Mouse (Mus musculus) neural tube, embryonic 12.5 days (tissue): ENCODE results near the gene Mapkapk2. TPM values are rescaled to one million over a fixed set of nuclear protein-coding genes. Genes with fewer than 3 reads are reported as not detected.
A peak's percentile ranks its signal among the peaks of the same experiment; 100 is the strongest.

Source experiments
- ATAC-seq: fragments of 200-750 bp; cut with Nextera tagmentation; 2 replicates; pipeline ENCODE4 v1.8.0; 2017; ENCODE audit warnings: low read depth, mild to moderate bottlenecking, moderate TSS enrichment, moderate library complexity; ENCODE audit not compliant: low FRiP score
- H3K27ac ChIP-seq: fragments of 300-500 bp; sonication (generic); 2 replicates; pipeline ENCODE4 v1.5.1; 2016
- H3K27me3 ChIP-seq: fragments of 300-500 bp; sonication (generic); replicated peaks from 2 replicates; pipeline ENCODE4 v1.6.1; 2016; ENCODE audit warnings: mild to moderate bottlenecking
- H3K36me3 ChIP-seq: fragments of 300-500 bp; sonication (generic); 2 replicates; pipeline ENCODE4 v1.6.1; 2016; ENCODE audit warnings: mild to moderate bottlenecking
- H3K4me1 ChIP-seq: fragments of 300-500 bp; sonication (generic); 2 replicates; pipeline ENCODE4 v1.6.1; 2016
- H3K4me2 ChIP-seq: fragments of 300-500 bp; sonication (generic); replicated peaks from 2 replicates; pipeline ENCODE4 v1.6.1; 2016; ENCODE audit warnings: mild to moderate bottlenecking
- H3K4me3 ChIP-seq: fragments of 300-500 bp; sonication (generic); 2 replicates; pipeline ENCODE4 v1.5.1; 2016
- H3K9ac ChIP-seq: fragments of 300-500 bp; sonication (generic); 2 replicates; pipeline ENCODE4 v1.6.1; 2016; ENCODE audit warnings: mild to moderate bottlenecking
- H3K9me3 ChIP-seq: fragments of 300-500 bp; sonication (generic); 2 replicates; pipeline ENCODE4 v1.6.1; 2016; ENCODE audit warnings: mild to moderate bottlenecking
- WGBS: fragments of 180-500 bp; shearing (Covaris S2); methylation state at CpG from one replicate; pipeline ENCODE4 v1.1.7; 2016; 5-methylcytosine and 5-hydroxymethylcytosine counted together
- polyA plus RNA-seq: library from polyadenylated mRNA; unstranded; fragments of >200 nt; fragmentation: Nextera tagmentation; extraction: Ambion mirVana; gene quantifications from 2 replicates; pipeline ENCODE4 v1.2.1, GENCODE M21; 2016

The Mapkapk2 gene
- polyA plus RNA-seq, 1 experiment from 2014 or later, result 46.8 TPM

DNA sequence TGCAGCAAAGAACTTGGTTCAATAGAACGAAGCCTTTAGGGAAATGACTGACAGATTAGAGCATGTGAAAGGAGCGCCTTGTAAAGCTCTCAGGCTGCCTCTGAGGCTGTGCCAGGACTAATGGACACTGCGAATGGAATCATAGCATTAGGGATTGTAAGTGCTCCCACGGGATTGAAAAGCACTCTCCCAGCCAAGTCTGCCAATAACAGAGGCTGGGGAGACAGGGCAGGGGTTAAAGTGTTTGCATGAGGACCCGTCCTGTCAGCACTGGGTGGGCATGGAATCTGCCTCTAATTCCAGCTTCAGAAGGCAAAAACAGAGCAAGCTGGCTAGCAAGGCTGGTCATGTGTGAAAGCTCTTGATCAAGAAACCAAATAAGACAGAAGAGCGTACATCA lies 36.6 kb upstream of the Mapkapk2 start:
- Histone ChIP-seq H3K36me3 (peaks cover 13% of the 10 kb centered on the region), H3K4me3 (no peak overlapping the region), H3K4me1 (peaks cover 5% of the 10 kb centered on the region), H3K9ac (0 out of 2 replicates have a peak overlapping the region, but pooled peaks have one; percentile 17), H3K27me3 (no peaks in the 10 kb centered on the region), H3K9me3 (no peaks in the 10 kb centered on the region), H3K4me2 (0 out of 2 replicates have a peak overlapping the region, but pooled peaks have one; percentile 10), H3K27ac (no peak overlapping the region)
- ATAC-seq, result no peak
- WGBS, result 59% methylated on average over 6 of the region's 6 CpGs

- no peak overlapping the region for H3K4me2 ChIP-seq
- peaks cover 34% of the 10 kb centered on the region for H3K36me3 ChIP-seq
- no peaks in the 10 kb centered on the region for H3K9me3 ChIP-seq
- no peak for ATAC-seq
- H3K27me3 ChIP-seq, result no peaks in the 10 kb centered on the region
- H3K9ac ChIP-seq, result no peak overlapping the region
- no peak overlapping the region for H3K4me3 ChIP-seq
- no peaks in the 10 kb centered on the region for H3K4me1 ChIP-seq
- H3K27ac ChIP-seq, result no peak overlapping the region
- 80% methylated on average over 11 of the region's 11 CpGs for WGBS
Measured at GRCm38 (mm10) chr1:131125987-131126744, 28.5 kb upstream of the Mapkapk2 start.

DNA sequence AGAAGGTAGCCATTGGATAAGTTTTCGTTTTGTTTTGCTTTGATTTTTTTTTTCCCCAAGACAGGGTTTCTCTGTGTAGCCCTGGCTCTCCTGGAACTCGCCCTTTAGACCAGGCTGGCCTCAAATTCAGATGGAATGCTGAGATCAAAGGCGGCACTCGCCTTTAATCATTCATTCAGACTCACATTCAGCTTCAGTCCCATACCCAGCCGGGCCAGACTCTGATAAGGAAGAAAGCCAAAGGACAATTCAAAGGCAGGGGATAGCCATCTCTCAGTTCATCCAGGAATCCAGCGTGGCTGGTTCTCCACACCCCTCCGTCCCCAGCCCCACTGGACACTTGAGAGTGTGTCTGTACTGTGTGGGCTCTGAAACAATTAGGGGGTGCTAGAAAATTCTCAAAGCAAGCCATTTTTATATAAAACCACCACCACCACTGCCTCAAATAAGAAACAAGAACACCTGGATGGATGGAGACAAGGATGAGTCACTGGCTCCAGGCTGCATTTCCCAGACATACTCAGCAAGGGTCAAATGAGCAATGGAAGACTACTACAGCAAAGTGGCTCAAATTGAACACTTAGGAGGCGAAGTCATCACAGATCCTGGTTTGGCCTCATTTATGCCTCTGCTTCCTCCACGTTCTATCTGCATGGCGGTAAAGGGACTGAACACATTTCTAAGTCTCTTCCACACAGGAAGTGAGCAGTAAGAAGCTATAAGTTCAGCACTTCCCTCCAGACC lies 26.1 kb upstream of the Mapkapk2 start:
- WGBS, result 69% methylated on average over 10 of the region's 10 CpGs
- peaks cover 16% of the 10 kb centered on the region for H3K36me3 ChIP-seq
- no peaks in the 10 kb centered on the region for H3K9me3 ChIP-seq
- no peak overlapping the region for H3K9ac ChIP-seq
- ATAC-seq, result no peak
- no peak overlapping the region for H3K4me2 ChIP-seq
- H3K27me3 ChIP-seq, result no peaks in the 10 kb centered on the region
- H3K4me3 ChIP-seq, result no peak overlapping the region
- H3K4me1 ChIP-seq, result no peaks in the 10 kb centered on the region
- no peak overlapping the region for H3K27ac ChIP-seq

DNA sequence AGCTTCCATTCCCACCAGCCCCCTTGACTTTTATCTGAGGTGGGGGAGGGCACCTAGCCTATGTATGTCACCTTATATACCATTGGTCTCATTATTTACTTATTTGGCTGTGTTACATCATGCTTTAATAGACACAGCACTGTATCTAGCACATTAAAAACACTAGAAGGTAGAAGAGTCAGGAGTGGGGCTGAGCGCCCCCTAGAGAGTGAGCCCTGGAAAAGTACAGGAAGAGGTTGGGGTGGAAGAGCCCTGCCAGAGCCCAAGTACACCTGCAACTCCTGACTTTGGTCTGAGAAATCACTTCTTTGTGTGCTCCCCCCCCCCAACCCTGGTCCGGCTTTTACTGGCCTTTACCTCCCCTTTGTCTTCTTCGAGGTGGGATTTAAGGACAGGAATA lies 24.4 kb upstream of the Mapkapk2 start:
- no peak for ATAC-seq
- no peak overlapping the region for H3K9ac ChIP-seq
- no peak overlapping the region for H3K4me2 ChIP-seq
- peaks cover 3% of the 10 kb centered on the region; the same call in 1 of the 2 replicates for H3K36me3 ChIP-seq
- H3K27me3 ChIP-seq, result no peaks in the 10 kb centered on the region
- no peak overlapping the region for H3K4me3 ChIP-seq
- no peaks in the 10 kb centered on the region for H3K4me1 ChIP-seq
- no peak overlapping the region for H3K27ac ChIP-seq
- no peaks in the 10 kb centered on the region for H3K9me3 ChIP-seq
- WGBS, result 43% methylated on average over 3 of the region's 3 CpGs

DNA sequence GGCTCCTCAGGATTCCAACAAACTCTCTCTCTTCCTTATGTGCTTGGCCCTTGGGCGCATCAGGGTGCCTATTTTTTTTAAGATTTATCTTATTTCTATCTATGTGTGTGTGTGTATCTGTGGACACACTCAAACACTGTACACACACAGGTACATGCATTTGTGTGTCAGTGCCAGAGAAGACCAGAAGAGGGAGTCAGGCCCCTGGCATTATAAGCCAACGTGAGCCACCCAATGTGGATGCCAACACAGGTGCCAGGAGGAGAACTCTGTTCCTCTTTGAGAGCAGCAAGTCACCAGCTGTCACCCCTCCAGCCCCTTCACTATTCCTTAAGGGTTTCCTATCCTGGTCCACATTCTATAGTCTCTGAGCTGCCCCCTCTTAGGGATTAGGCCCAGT lies 21.4 kb upstream of the Mapkapk2 start:
- Histone ChIP-seq H3K9me3 (no peaks in the 10 kb centered on the region), H3K36me3 (no peaks in the 10 kb centered on the region), H3K27ac (no peak overlapping the region), H3K4me3 (no peak overlapping the region), H3K4me2 (no peak overlapping the region), H3K9ac (no peak overlapping the region), H3K27me3 (no peaks in the 10 kb centered on the region), H3K4me1 (0 out of 2 replicates have a peak, but pooled peaks cover 4% of the 10 kb centered on the region)
- WGBS, result 67% methylated on average over 2 of the region's 2 CpGs
- ATAC-seq, result no peak

DNA sequence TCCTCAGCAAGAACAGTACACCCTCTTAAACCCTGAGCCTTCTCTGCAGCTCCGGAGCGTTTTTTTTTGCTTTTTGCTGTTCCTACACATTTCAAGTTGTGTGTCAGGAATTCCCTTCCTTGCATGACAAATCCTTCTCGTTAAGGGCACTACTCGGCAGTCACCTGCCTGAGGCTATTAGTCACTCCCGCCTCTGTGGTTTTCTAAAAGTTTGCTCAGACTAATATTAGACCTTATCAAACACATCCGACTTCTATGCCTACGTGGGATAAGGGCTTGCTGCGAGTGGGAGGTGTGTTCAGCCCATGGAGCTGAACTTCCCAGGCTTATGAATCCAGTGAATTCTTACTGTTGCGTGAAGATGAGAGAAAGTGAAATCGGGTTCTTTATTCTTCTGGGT lies 20.9 kb upstream of the Mapkapk2 start:
- Histone ChIP-seq H3K36me3 (no peaks in the 10 kb centered on the region), H3K27ac (no peak overlapping the region), H3K27me3 (no peaks in the 10 kb centered on the region), H3K4me1 (0 out of 2 replicates have a peak, but pooled peaks cover 4% of the 10 kb centered on the region), H3K4me2 (no peak overlapping the region), H3K4me3 (no peak overlapping the region), H3K9me3 (no peaks in the 10 kb centered on the region), H3K9ac (no peak overlapping the region)
- no peak for ATAC-seq
- 76% methylated on average over 10 of the region's 10 CpGs for WGBS

DNA sequence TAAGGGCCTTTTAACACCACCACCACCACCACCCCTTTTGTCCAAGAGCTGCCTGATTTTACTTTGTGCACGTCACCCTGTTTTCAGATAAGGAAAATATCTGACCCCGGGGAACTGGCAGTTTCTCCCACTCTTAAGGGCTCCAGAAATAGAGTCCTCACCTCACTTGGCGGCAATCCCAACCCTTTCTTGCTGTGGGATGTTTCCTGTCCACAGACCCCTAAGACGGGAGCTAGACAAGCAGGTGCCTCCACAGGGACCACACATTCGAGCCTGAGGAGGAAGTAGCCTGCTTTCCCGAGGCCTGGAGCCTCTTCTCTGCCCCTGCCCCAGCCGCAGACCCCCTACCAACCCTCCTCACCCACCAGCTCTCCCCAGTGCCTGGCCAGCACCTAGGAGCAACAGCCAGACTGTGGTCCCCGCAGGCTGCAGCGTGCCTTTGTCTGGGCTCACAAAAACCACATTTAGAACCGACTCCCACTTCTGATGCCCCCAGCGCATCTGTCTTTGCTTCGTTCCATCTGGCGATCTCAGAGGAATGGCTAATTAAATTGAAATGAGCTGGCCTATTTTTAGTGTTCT lies 18.9 kb upstream of the Mapkapk2 start:
- no peaks in the 10 kb centered on the region for H3K9me3 ChIP-seq
- no peak overlapping the region for H3K9ac ChIP-seq
- peak; percentile 53 for ATAC-seq
- no peaks in the 10 kb centered on the region for H3K27me3 ChIP-seq
- 55% methylated on average over 13 of the region's 13 CpGs for WGBS
- 0 out of 2 replicates have a peak, but pooled peaks cover 4% of the 10 kb centered on the region for H3K4me1 ChIP-seq
- no peaks in the 10 kb centered on the region for H3K36me3 ChIP-seq
- no peak overlapping the region for H3K4me3 ChIP-seq
- peak overlapping the region; percentile 6 for H3K4me2 ChIP-seq
- no peak overlapping the region for H3K27ac ChIP-seq

- Histone ChIP-seq H3K27me3 (no peaks in the 10 kb centered on the region), H3K36me3 (no peaks in the 10 kb centered on the region), H3K4me1 (0 out of 2 replicates have a peak, but pooled peaks cover 4% of the 10 kb centered on the region), H3K4me2 (no peak overlapping the region), H3K9me3 (no peaks in the 10 kb centered on the region), H3K4me3 (no peak overlapping the region), H3K27ac (no peak overlapping the region), H3K9ac (no peak overlapping the region)
- 17% methylated on average over 6 of the region's 6 CpGs for WGBS
- ATAC-seq, result peak; percentile 59; the same call in 1 of the 2 replicates
Measured at GRCm38 (mm10) chr1:131115932-131116331, 18.3 kb upstream of the Mapkapk2 start.

GRCm38 (mm10) chr1:131112576-131112975 lies 14.9 kb upstream of the Mapkapk2 start:
- no peak overlapping the region for H3K27ac ChIP-seq
- no peak for ATAC-seq
- H3K27me3 ChIP-seq, result no peaks in the 10 kb centered on the region
- 0 out of 2 replicates have a peak, but pooled peaks cover 4% of the 10 kb centered on the region for H3K4me1 ChIP-seq
- no peak overlapping the region for H3K9ac ChIP-seq
- no peak overlapping the region for H3K4me2 ChIP-seq
- 44% methylated on average over 6 of the region's 6 CpGs for WGBS
- H3K9me3 ChIP-seq, result no peaks in the 10 kb centered on the region
- no peak overlapping the region for H3K4me3 ChIP-seq
- no peaks in the 10 kb centered on the region for H3K36me3 ChIP-seq

GRCm38 (mm10) chr1:131110525-131111106 lies 13.0 kb upstream of the Mapkapk2 start:
- WGBS, result 80% methylated on average over 12 of the region's 12 CpGs
- no peak for ATAC-seq
- no peaks in the 10 kb centered on the region for H3K27me3 ChIP-seq
- no peaks in the 10 kb centered on the region for H3K4me1 ChIP-seq
- no peaks in the 10 kb centered on the region for H3K9me3 ChIP-seq
- H3K27ac ChIP-seq, result no peak overlapping the region
- H3K4me2 ChIP-seq, result no peak overlapping the region
- H3K9ac ChIP-seq, result no peak overlapping the region
- H3K4me3 ChIP-seq, result no peak overlapping the region
- no peaks in the 10 kb centered on the region for H3K36me3 ChIP-seq

- H3K4me3 ChIP-seq, result no peak overlapping the region
- H3K36me3 ChIP-seq, result no peaks in the 10 kb centered on the region
- H3K27me3 ChIP-seq, result 0 out of 2 replicates have a peak, but pooled peaks cover 3% of the 10 kb centered on the region
- H3K4me1 ChIP-seq, result no peaks in the 10 kb centered on the region
- no peaks in the 10 kb centered on the region for H3K9me3 ChIP-seq
- no peak overlapping the region for H3K4me2 ChIP-seq
- no peak overlapping the region for H3K9ac ChIP-seq
- H3K27ac ChIP-seq, result no peak overlapping the region
- no peak for ATAC-seq
- 68% methylated on average over 10 of the region's 10 CpGs for WGBS
Measured at GRCm38 (mm10) chr1:131107575-131108308, 10.1 kb upstream of the Mapkapk2 start.
